16 mouse cellular contexts compared by ENCODE assay signal in the genomic region with DNA sequence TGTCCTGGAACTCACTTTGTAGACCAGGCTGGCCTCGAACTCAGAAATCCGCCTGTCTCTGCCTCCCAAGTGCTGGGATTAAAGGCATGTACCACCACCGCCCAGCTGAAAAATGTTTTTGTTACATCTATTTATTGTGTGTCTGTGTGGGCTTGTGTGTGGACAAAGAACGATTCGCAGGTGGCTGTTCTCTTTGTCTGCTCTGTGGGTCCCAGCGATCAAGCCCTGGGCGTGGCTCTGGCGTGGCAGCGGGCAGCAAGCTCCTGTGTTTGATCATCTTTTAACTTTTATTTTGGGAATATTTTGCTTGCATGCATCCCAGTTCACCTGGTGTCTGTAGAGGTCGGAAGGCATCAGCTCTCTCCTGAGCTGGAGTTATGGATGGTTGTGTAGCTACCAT.
"Had no signal": no experiment of that assay in that cellular context is flagged by ENCODE, and none has a peak within 500 bp of the region (broad histone marks: within the 10 kb centered on the region; RNA-seq: fewer than 3 reads in every experiment).

No protein-coding gene starts in this region.

- H3K27me3 ChIP-seq: neural tube, embryonic 13.5 days; neural tube, embryonic 15.5 days; stomach, embryonic 15.5 days had no signal

- H3K4me3 ChIP-seq: neural tube, embryonic 13.5 days; neural tube, embryonic 15.5 days; stomach, embryonic 15.5 days had no signal

- H3K4me1 ChIP-seq: neural tube, embryonic 15.5 days; stomach, embryonic 15.5 days had no signal

- H3K9me3 ChIP-seq: neural tube, embryonic 13.5 days; neural tube, embryonic 15.5 days; stomach, embryonic 15.5 days had no signal

- H3K36me3 ChIP-seq: stomach, embryonic 15.5 days had no signal

- DNase-seq: retina, postnatal 1 day; right cerebral cortex, adult 18-20 months; right cerebral cortex, postnatal 14 days; right cerebral cortex, postnatal 25 days; right cerebral cortex, postnatal 4 days; spleen, adult 18-20 months; thymus, adult 18-20 months; thymus, adult 2 months; thymus, postnatal 14 days; thymus, postnatal 25 days; thymus, postnatal 36 days; thymus, postnatal 4 days had no signal

- H3K27ac ChIP-seq: neural tube, embryonic 13.5 days; neural tube, embryonic 15.5 days; stomach, embryonic 15.5 days; stomach, postnatal 0 days had no signal
